Mouse (Mus musculus) ovary, adult 2 months (tissue): Measurements from ENCODE around the gene Tfcp2. TPM values are rescaled to one million over a fixed set of nuclear protein-coding genes. Genes with fewer than 3 reads are reported as not detected.

Source experiments
- polyA plus RNA-seq: library from polyadenylated mRNA; depleted of rRNA; stranded (reverse); fragments of >200 nt; gene quantifications from 2 replicates; pipeline ENCODE4 v1.2.3, GENCODE M21; 2012; rRNA removed

Tfcp2 gene
- polyA plus RNA-seq, result 14.9 and 16.3 TPM in 2 replicates

DNA sequence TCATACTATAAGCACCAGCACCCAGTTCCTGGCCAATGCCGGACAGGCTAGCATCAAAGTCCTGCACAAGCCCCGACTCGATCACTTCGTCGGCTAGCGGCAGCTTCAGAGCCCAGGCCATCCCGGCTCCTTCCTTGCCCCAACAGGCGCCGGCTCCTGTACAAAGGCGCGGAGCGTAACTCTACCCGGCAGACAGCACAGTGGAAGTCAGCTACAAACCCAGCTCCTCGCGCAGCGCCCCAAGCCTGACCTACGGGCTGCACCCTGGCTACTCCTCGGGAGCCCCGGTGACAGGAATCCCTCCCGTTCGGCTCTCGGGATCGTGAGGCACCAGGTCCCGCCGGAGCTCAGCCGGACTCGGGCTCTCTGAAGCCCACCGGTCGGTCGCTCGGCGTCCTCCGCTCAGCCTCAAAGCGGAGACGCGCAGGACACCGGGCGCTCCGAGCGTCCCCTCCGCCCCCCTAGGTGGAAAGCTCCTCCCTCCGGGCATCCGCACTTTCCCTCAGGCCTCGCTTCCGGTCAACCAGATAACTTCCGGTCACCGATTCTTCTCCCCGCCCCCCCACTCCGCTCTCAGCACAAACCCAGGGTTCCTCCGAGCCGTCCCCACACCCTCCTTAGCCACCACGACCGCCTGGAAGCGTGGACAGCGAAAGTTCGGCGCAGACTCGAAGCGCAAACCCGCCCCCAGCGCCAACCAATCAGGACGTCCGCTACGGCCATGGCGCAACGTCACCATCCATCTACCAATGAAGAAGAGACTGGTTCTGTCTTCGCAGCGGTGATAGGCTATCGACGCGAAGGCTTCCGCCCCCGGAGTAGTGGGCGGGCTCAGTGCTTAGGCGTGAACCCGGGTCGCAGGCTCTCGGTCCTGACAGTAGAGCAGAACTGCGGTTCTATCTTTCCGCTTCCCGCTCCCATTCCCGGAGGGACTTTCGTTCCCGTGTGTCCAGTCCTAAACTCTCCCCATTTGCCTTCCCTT lies at the start of gene Tfcp2:
TSS of gene Tfcp2 (minus strand) at position 683 of the 982 bp plus-strand sequence.

DNA sequence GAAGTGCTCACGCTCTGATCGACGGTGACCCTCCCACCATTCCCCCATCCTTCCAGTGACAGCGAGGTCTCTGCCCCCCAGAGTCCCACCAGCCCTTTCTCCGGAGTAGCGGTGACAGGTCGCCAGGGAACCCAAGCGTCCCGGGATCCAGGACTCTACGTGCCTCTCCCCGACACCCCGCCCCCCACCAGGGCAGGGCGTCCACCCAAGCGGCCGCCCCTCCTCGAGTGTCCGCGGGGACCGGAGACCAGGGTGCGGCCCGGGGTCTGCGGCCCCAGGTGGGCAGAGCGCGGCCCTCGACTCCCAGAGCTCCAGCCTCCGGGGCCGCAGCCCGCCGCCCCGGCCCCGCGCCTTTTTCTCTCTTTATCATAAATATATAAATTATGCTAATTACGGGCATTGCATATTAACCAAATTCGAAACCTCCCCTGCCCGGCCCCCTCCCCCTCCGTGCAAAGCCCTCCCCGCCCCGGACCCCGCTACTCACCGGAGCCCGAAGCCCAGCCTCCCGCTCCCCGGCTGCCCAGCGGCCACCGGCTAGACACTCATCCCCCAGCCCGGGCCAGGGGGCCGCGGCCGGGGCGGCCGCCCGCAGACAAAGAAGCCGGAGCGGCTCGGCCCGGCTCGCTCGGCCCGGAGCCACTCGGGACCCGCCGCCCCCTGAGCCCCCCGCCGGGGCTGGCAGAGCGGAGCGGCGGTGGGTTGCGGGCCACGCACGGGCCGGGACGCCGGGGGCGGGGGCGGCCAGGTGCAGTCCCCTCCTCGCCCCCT lies 47.7 kb upstream of the Tfcp2 start, which contains the start of gene Pou6f1:
TSS of gene Pou6f1 (minus strand) at position 709 of the 771 bp plus-strand sequence.

DNA sequence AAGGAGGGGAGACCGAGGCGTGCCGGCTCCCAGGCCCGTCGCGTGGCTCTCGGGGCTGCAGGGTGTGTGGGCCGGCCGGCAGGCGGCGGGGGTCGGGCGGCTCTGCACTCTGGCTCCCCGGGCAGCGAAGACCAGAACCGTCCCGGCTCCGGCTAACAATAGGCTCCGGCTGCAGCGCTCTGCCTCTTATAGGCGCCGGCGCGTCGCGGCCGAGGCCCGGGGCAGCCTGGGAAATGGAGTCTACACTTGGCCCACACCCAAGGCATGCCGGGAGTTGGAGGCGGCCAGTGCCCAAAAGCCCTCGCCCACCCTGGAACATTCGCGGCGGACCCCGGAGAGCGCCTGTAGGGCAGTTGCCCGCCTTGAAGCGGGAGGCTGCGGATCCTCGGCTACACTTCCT lies 56.7 kb downstream of the Tfcp2 start, which contains the start of gene Csrnp2:
TSS of gene Csrnp2 (minus strand) at position 387 of the 400 bp plus-strand sequence.

DNA sequence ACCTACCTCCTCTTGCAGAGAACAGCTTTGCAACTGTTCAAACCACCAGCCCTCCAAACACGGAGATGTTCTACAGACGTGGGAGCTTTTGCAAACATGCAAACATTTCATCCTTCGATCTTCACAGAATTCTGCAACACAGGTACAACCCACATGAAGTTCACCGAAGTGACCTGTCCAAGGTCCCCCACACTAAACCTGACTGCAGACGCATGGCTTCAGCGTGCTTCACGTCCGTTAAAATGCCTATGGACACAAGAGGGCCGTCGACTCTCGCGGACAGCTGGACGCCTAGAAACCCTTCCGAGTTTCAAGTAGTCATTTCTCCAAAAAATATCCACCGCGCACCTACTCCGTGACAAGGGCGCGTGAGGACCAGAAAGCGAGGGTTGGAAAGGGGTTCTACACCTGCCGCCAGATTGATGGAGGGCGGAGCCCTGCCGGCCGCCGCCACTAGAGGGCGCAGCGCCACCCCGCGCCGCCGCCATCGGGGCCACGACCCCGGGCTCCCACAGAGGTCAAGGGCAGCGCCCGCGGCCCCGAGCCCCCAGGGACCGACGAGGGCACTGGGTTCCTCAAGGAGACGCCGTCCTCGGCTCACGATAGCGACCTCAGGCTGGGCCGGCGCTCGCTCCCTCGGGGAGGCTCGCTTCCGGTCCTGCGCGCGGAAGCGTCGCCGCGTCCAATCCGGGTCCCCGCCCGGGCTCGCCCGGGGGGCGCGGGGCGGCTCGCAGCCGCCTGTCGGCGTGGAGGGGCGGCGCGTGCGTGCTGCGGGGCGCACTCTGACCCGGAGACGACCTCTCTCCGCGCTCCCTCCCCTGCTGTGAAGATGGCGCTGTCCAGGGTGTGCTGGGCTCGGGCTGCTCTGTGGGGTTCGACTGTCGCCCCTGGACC lies 83.3 kb downstream of the Tfcp2 start, which contains the start of gene Letmd1:
TSS of gene Letmd1 (plus strand) at position 729 of the 894 bp plus-strand sequence.

Other genes starting within 250 kb of the Tfcp2 start
- gene Mettl7a1, start 247.9 kb downstream of the Tfcp2 start, polyA plus RNA-seq, result 49.9 and 55.4 TPM in 2 replicates
- gene Mettl7a3, start 217.1 kb downstream of the Tfcp2 start, polyA plus RNA-seq, result 0.31 and 0.60 TPM in 2 replicates
- 0.21 TPM in 1 of 2 replicates, not detected in the other for gene Methig1, start 198.9 kb downstream of the Tfcp2 start, polyA plus RNA-seq
- gene Mettl7a2, start 198.8 kb downstream of the Tfcp2 start, polyA plus RNA-seq, result 0.62 and 0.83 TPM in 2 replicates
- not detected in 2 replicates for gene Higd1c, start 187.5 kb downstream of the Tfcp2 start, polyA plus RNA-seq
- 0.15 and 0.24 TPM in 2 replicates for gene Gm5475, start 129.9 kb downstream of the Tfcp2 start, polyA plus RNA-seq
- 40.2 and 57.4 TPM in 2 replicates for gene Slc11a2, start 126.9 kb downstream of the Tfcp2 start, polyA plus RNA-seq
- 72.5 and 77.5 TPM in 2 replicates for gene Letmd1, start 83.0 kb downstream of the Tfcp2 start, polyA plus RNA-seq
- 8.7 and 10.7 TPM in 2 replicates for gene Csrnp2, start 56.5 kb downstream of the Tfcp2 start, polyA plus RNA-seq
- 35.8 and 41.9 TPM in 2 replicates for gene Pou6f1, start 48.0 kb upstream of the Tfcp2 start, polyA plus RNA-seq
- gene Dazap2, start 63.3 kb upstream of the Tfcp2 start, polyA plus RNA-seq, result 826 and 901 TPM in 2 replicates
- gene Smagp, start 84.9 kb upstream of the Tfcp2 start, polyA plus RNA-seq, result 43.2 and 43.8 TPM in 2 replicates
- gene Bin2, start 117.5 kb upstream of the Tfcp2 start, polyA plus RNA-seq, result 4.0 and 4.1 TPM in 2 replicates
- 11.4 and 17.6 TPM in 2 replicates for gene Cela1, start 135.9 kb upstream of the Tfcp2 start, polyA plus RNA-seq
- gene Galnt6, start 177.4 kb upstream of the Tfcp2 start, polyA plus RNA-seq, result 0.85 and 1.5 TPM in 2 replicates
- 7.0 TPM in 2 replicates for gene Slc4a8, start 209.7 kb upstream of the Tfcp2 start, polyA plus RNA-seq